Mouse (Mus musculus) adrenal gland, adult 8-10 months (tissue): Measurements from ENCODE around the gene Apobr. TPM values are rescaled to one million over a fixed set of nuclear protein-coding genes. Genes with fewer than 3 reads are reported as not detected.

ENCODE experiments used
- DNase-seq: peaks from one replicate; pipeline ENCODE4 v3.0.0; 2022
- total RNA-seq, 4 experiments: library from RNA; stranded (reverse); gene quantifications; 2 replicates each; pipeline ENCODE4 v1.2.4; 2022

Gene Apobr
- total RNA-seq, 4 experiments from 2014 or later, result 1.4 to 4.3 (median 3.3) TPM

- DNase-seq, result no peak
These were observed 17.2 kb downstream of the Apobr start for GRCm38 (mm10) chr7:126601896-126602295.

GRCm38 (mm10) chr7:126602650-126603049 is 17.9 kb downstream of the Apobr start:
- no peak for DNase-seq

GRCm38 (mm10) chr7:126606611-126607010 is 21.9 kb downstream of the Apobr start:
- no peak for DNase-seq

GRCm38 (mm10) chr7:126607064-126607463 is 22.3 kb downstream of the Apobr start:
- DNase-seq, result no peak

GRCm38 (mm10) chr7:126607796-126608195 is 23.1 kb downstream of the Apobr start:
- no peak for DNase-seq

- no peak for DNase-seq
These were observed 28.0 kb downstream of the Apobr start for GRCm38 (mm10) chr7:126612736-126613135.

GRCm38 (mm10) chr7:126616707-126617106 is 32.0 kb downstream of the Apobr start:
- DNase-seq, result no peak

- DNase-seq, result no peak
These were observed 35.0 kb downstream of the Apobr start for GRCm38 (mm10) chr7:126619559-126620275.

- no peak for DNase-seq
These were observed 37.0 kb downstream of the Apobr start for GRCm38 (mm10) chr7:126621452-126622359.

- no peak for DNase-seq
These were observed 38.6 kb downstream of the Apobr start for GRCm38 (mm10) chr7:126623381-126623780.

GRCm38 (mm10) chr7:126624774-126625173 is 40.0 kb downstream of the Apobr start:
- DNase-seq, result no peak

GRCm38 (mm10) chr7:126625369-126625768 is 40.6 kb downstream of the Apobr start:
- DNase-seq, result peak; percentile 75

GRCm38 (mm10) chr7:126625807-126626600 is 41.3 kb downstream of the Apobr start:
- no peak for DNase-seq

- no peak for DNase-seq
These were observed 43.4 kb downstream of the Apobr start for GRCm38 (mm10) chr7:126628111-126628510.

- DNase-seq, result no peak
These were observed 45.2 kb downstream of the Apobr start for GRCm38 (mm10) chr7:126629915-126630314.

GRCm38 (mm10) chr7:126630824-126631518 is 46.2 kb downstream of the Apobr start, which contains the start of gene Nupr1:
TSS of gene Nupr1 (minus strand) at chr7:126630861.
- DNase-seq, result no peak

GRCm38 (mm10) chr7:126632478-126632877 is 47.7 kb downstream of the Apobr start:
- no peak for DNase-seq

GRCm38 (mm10) chr7:126635375-126635774 is 50.6 kb downstream of the Apobr start:
- no peak for DNase-seq

GRCm38 (mm10) chr7:126636733-126637520 is 52.2 kb downstream of the Apobr start:
- DNase-seq, result no peak
